ENCODE assay signal across 9 mouse cellular contexts in the genomic region with DNA sequence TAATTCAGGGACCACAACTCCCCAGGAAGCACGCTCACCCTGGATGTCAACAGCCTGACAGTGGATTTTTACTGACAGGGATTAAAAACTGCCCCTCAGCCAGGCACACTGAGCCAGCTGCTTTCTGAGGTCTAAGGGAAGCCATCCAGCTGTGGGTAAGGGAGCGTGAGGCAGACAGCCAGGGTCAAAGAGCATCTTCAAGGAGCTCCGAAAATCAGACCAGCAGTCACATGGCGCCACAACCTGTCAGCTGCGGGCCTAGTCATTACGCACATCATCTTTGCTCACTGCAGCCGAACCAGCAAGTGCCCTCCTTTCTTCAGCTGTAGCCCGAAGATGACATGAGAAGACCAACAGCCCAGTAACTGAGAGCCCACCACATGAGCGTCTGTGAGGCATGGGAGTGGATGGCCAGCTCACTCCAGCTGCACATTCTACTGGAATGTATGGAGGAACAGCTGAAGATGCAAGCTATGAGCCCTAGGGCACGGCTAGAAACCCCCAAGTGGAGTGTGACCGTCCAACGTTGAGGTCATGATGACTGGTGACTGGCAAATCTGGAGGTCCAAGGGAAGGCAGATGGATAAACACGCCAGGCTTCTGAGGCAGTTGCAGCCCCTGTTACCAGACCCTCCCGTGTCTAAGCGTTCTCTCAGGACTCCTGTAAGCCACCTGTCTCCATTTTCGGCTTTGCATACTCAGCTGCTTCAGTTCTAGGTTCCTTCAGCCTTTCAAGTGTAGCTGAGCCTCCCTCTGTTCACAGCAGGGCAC. TPM values are rescaled to one million over a fixed set of nuclear protein-coding genes. Genes with fewer than 3 reads are reported as not detected.
A peak's percentile ranks its signal among the peaks of the same experiment; 100 is the strongest.
DNase-seq lines count a peak whose midpoint lies in the region; ATAC-seq and TF ChIP-seq lines count a peak whose summit lies in the region.
"Had no signal": no experiment of that assay in that cellular context is flagged by ENCODE, and none has a peak within 500 bp of the region (broad histone marks: within the 10 kb centered on the region; RNA-seq: fewer than 3 reads in every experiment).

No protein-coding gene starts in this region.

- H3K27me3 ChIP-seq in midbrain, embryonic 12.5 days = peaks cover 7% of the 10 kb centered on the region; the same call in 1 of the 2 replicates

- H3K9ac ChIP-seq in midbrain, embryonic 12.5 days (replicated peaks) = no peak overlapping the region

- no peak overlapping the region for H3K4me2 ChIP-seq in midbrain, embryonic 12.5 days (replicated peaks)

- no peaks in the 10 kb centered on the region for H3K9me3 ChIP-seq in midbrain, embryonic 12.5 days

- no peaks in the 10 kb centered on the region for H3K36me3 ChIP-seq in midbrain, embryonic 12.5 days

- ATAC-seq in midbrain, embryonic 12.5 days (ENCODE audit: low FRiP score, low read depth) = no peak
- ATAC-seq in granulocyte monocyte progenitor cell, adult 5-6 weeks (replicated peaks; ENCODE audit: poor library complexity, severe bottlenecking) = no peak

- intact Hi-C loops in gastrocnemius, adult 2 months (cut with DNase I) = no loop called here

- peaks cover 65% of the 10 kb centered on the region for H3K4me1 ChIP-seq in midbrain, embryonic 12.5 days

- 20% methylated on average over 16 of the region's 16 CpGs for WGBS in midbrain, embryonic 12.5 days

- no peak for TF ChIP-seq CTCF in gastrocnemius, adult 2 months (IDR thresholded peaks at IDR 0.05)

- H3K27ac ChIP-seq in gastrocnemius, adult 2 months = peak overlapping the region; percentile 78
- H3K27ac ChIP-seq in midbrain, embryonic 12.5 days (replicated peaks) = peak overlapping the region; percentile 58; the same call in 1 of the 2 replicates

- H3K4me3 ChIP-seq in gastrocnemius, adult 2 months = no peak overlapping the region
- no peak overlapping the region for H3K4me3 ChIP-seq in midbrain, embryonic 12.5 days

- no peak for DNase-seq in gastrocnemius, adult 2 months
- no peak for DNase-seq in gastrocnemius, postnatal 4 days (ENCODE audit: low spot score in 2 of 2)
- DNase-seq in adipocyte (ENCODE audit: low spot score) = peak; percentile 27
- peak; percentile 59 for DNase-seq in kidney, adult 18-20 months
- DNase-seq in layer of hippocampus, adult 8-10 months (ENCODE audit: low spot score in 2 of 2) = no peak
- no peak for DNase-seq in adrenal gland, adult 8-10 months
- DNase-seq: lung, adult 2 months had no signal

RNA-seq across cellular contexts. Expression of a gene that starts 33.1 kb away (rescaled TPM):
- total RNA-seq in gastrocnemius, adult 2 months (2021) = 10 to 100 TPM; 28.4 to 34.7 TPM
- total RNA-seq in gastrocnemius, postnatal 4 days (2021) = 10 to 100 TPM; 51.1 to 57.3 TPM
- polyA plus RNA-seq in midbrain, embryonic 12.5 days (2016; fragmentation: Nextera tagmentation; extraction: Ambion mirVana) = 17.1 and 19.6 TPM in 2 replicates
- 70.3 and 72.3 TPM in 2 replicates for total RNA-seq in granulocyte monocyte progenitor cell, adult 5-6 weeks (2014; fragmentation: Nextera tagmentation)
- 77.0 and 92.0 TPM in 2 replicates for total RNA-seq in granulocyte monocyte progenitor cell, adult 5-6 weeks (2017)
- 10 to 100 TPM; 30.2 to 38.8 (median 34.7) TPM for total RNA-seq in layer of hippocampus, adult 8-10 months (2022)
- 1 to 10 TPM; 1.4 to 4.0 (median 2.7) TPM for total RNA-seq in adrenal gland, adult 8-10 months (2022)

Comparison
In these comparisons a context has a peak if more than half of its experiments do, and no peak if none do; other contexts are left out.
1. DNase-seq: peak in adipocyte (single experiment) and kidney, adult 18-20 months (single experiment); none in gastrocnemius, adult 2 months (single experiment), gastrocnemius, postnatal 4 days (0 of 2), layer of hippocampus, adult 8-10 months (0 of 2) and adrenal gland, adult 8-10 months (single experiment).
2. RNA of a gene that starts 33.1 kb away (total RNA-seq): 70.3 to 92.0 TPM in granulocyte monocyte progenitor cell, adult 5-6 weeks, 51.1 to 57.3 TPM in gastrocnemius, postnatal 4 days, 30.2 to 38.8 TPM in layer of hippocampus, adult 8-10 months and 28.4 to 34.7 TPM in gastrocnemius, adult 2 months; 1.4 to 4.0 TPM in adrenal gland, adult 8-10 months; every median in the first group is over 4 times any median in the second.